Mouse (Mus musculus): ENCODE measurements at regions not wholly inside any gene's neighbourhood (a gene's known extent, or its start where the extent isn't known, plus 50 kb on each side); places are given as distances from the start of the nearest gene placed in this dataset.

DNA sequence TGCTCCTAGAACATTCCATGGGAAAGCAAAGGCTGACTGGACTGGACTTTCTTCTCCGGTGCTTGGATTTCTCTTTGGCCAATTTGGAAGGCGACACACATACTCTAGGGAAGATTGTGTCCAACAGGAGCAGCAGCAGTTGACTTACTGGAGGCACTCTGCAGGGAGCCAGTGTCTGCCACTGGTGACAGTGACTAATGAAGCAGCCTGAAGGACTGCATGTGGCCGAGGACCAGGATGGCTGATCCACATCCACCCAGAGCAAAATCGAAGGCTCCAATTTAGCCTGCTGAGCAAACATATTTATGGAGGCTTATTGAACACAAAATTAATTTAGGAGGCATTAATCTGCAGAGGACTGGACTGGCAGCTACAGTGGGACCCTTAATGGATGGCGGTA, 81.9 kb downstream of the Rpl14 start:
- no peaks in the 10 kb centered on the region; the same call in 1 of the 2 replicates for H3K27me3 ChIP-seq (ENCODE audit: control insufficient read depth, insufficient read depth, low read depth, low read length)
- H3K9ac ChIP-seq (ENCODE audit: low read length): no peak overlapping the region
- H3K27ac ChIP-seq (ENCODE audit: low read length): no peak overlapping the region
- 65% methylated on average over 5 of the region's 5 CpGs for WGBS
- H3K4me2 ChIP-seq (ENCODE audit: low read depth, low read length): no peak overlapping the region
- H3K4me3 ChIP-seq (ENCODE audit: low read length): no peak overlapping the region
- no peaks in the 10 kb centered on the region for H3K36me3 ChIP-seq (ENCODE audit: control insufficient read depth, insufficient read depth, low read length)
- H3K9me3 ChIP-seq (ENCODE audit: control insufficient read depth, low read length): no peaks in the 10 kb centered on the region
- ATAC-seq (ENCODE audit: low read depth): no peak
- no peaks in the 10 kb centered on the region for H3K4me1 ChIP-seq (replicated peaks; ENCODE audit: control insufficient read depth, insufficient read depth, low read length)

DNA sequence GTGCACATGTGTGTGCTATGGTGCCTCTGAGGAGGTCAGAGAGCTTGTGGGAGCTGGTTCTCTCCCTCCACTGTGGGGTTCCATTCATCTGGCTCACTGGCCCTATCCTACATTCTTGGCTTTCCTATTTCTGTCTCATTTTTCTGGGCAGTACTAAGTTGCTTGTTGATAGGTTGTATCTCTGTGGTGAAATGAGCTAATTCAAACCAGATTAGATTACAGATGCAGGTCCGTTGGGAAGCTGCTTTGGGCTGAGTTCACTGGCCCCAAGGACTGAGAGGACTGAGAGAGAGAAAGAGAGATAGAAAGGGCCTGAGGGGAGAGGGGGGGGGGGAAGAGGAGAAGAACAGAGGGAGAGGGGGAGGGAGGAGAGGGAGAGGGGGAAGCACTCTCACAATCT, 83.5 kb downstream of the Rpl14 start:
- Histone ChIP-seq H3K9ac (ENCODE audit: low read length) (no peak overlapping the region), H3K4me2 (ENCODE audit: low read depth, low read length) (no peak overlapping the region), H3K4me1 (replicated peaks; ENCODE audit: control insufficient read depth, insufficient read depth, low read length) (no peaks in the 10 kb centered on the region), H3K27ac (ENCODE audit: low read length) (no peak overlapping the region), H3K36me3 (ENCODE audit: control insufficient read depth, insufficient read depth, low read length) (no peaks in the 10 kb centered on the region), H3K9me3 (ENCODE audit: control insufficient read depth, low read length) (no peaks in the 10 kb centered on the region), H3K27me3 (ENCODE audit: control insufficient read depth, insufficient read depth, low read depth, low read length) (no peaks in the 10 kb centered on the region; the same call in 1 of the 2 replicates), H3K4me3 (ENCODE audit: low read length) (no peak overlapping the region)
- ATAC-seq (ENCODE audit: low read depth): no peak
- WGBS: 30% methylated on average over 1 of the region's 1 CpGs

DNA sequence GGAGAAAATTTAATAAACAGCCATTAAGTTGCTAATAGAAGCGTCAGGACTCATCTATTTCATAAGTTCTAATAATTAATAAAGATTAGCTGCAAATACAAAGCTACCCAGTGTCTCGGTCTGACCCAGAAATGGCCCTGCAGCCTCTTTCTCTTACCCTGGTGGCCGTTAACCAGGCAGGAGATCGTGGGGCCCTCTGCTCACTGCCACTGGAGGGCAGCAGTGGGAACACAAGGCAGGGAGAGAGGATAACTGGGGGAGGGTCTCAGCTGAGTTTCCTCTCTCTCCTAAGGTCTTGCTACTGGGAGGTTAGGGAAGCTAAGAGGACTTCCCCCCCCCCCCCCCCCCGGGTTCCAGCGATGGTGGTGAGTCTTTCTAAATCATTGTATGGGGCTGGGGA, 85.7 kb downstream of the Rpl14 start:
- H3K4me3 ChIP-seq (ENCODE audit: low read length): no peak overlapping the region
- ATAC-seq (ENCODE audit: low read depth): no peak
- H3K4me2 ChIP-seq (ENCODE audit: low read depth, low read length): no peak overlapping the region
- no peaks in the 10 kb centered on the region for H3K4me1 ChIP-seq (replicated peaks; ENCODE audit: control insufficient read depth, insufficient read depth, low read length)
- H3K36me3 ChIP-seq (ENCODE audit: control insufficient read depth, insufficient read depth, low read length): no peaks in the 10 kb centered on the region
- no peaks in the 10 kb centered on the region for H3K9me3 ChIP-seq (ENCODE audit: control insufficient read depth, low read length)
- H3K27ac ChIP-seq (ENCODE audit: low read length): no peak overlapping the region
- 17% methylated on average over 6 of the region's 6 CpGs for WGBS
- H3K9ac ChIP-seq (ENCODE audit: low read length): no peak overlapping the region
- no peaks in the 10 kb centered on the region; the same call in 1 of the 2 replicates for H3K27me3 ChIP-seq (ENCODE audit: control insufficient read depth, insufficient read depth, low read depth, low read length)

DNA sequence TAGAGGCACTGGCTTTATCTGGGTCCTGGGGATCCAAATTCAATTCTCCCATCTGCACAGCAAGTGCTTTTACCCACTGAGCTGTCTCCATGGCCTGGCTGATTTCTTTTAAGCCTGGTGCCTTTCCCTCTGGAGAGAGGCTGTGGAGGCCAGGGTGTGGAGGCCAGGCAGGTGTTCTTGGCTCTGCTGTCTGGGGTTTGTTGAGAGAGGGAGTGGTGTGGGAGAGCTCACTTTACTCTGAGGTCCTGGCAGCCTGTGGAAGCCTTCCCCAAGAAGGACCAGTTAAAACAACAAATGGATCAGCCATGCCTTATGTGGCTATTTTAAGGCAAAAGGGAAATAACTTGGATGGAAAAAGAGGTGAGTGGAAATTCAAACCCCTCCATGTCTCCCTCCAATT, 86.5 kb downstream of the Rpl14 start:
- no peaks in the 10 kb centered on the region for H3K9me3 ChIP-seq (ENCODE audit: control insufficient read depth, low read length)

DNA sequence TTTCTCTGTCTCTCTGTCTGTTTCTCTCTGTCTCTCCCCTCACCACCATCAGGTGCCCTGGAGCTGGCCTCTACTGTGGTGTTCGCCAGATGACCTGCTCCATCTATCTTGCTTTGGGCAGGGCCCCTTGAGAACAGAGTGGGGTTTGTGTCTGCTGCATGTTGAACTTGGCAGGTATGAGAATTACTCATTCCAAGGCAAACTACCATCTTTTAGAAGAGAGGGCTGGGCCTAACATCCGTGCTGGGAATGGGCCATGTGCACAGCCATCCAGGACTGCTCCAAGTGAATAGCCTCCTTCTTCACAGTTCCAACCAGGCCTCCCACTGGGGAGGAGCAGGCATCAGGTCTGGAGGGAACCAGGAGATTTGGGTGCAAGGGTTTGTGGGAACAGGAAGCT, 87.3 kb downstream of the Rpl14 start:
- Histone ChIP-seq H3K36me3 (ENCODE audit: control insufficient read depth, insufficient read depth, low read length) (no peaks in the 10 kb centered on the region), H3K4me2 (ENCODE audit: low read depth, low read length) (no peak overlapping the region), H3K9me3 (ENCODE audit: control insufficient read depth, low read length) (no peaks in the 10 kb centered on the region), H3K27ac (ENCODE audit: low read length) (no peak overlapping the region), H3K27me3 (ENCODE audit: control insufficient read depth, insufficient read depth, low read depth, low read length) (no peaks in the 10 kb centered on the region; the same call in 1 of the 2 replicates), H3K9ac (ENCODE audit: low read length) (no peak overlapping the region), H3K4me1 (replicated peaks; ENCODE audit: control insufficient read depth, insufficient read depth, low read length) (no peaks in the 10 kb centered on the region), H3K4me3 (ENCODE audit: low read length) (no peak overlapping the region)
- WGBS: 54% methylated on average over 2 of the region's 2 CpGs
- ATAC-seq (ENCODE audit: low read depth): peak; percentile 65

More for the DNA sequence above, 86.5 kb downstream of the Rpl14 start:
- Histone ChIP-seq H3K4me2 (ENCODE audit: low read depth, low read length) (no peak overlapping the region), H3K27ac (ENCODE audit: low read length) (no peak overlapping the region), H3K9ac (ENCODE audit: low read length) (no peak overlapping the region), H3K36me3 (ENCODE audit: control insufficient read depth, insufficient read depth, low read length) (no peaks in the 10 kb centered on the region), H3K4me1 (replicated peaks; ENCODE audit: control insufficient read depth, insufficient read depth, low read length) (no peaks in the 10 kb centered on the region), H3K4me3 (ENCODE audit: low read length) (no peak overlapping the region), H3K27me3 (ENCODE audit: control insufficient read depth, insufficient read depth, low read depth, low read length) (no peaks in the 10 kb centered on the region; the same call in 1 of the 2 replicates)
- ATAC-seq (ENCODE audit: low read depth): no peak

DNA sequence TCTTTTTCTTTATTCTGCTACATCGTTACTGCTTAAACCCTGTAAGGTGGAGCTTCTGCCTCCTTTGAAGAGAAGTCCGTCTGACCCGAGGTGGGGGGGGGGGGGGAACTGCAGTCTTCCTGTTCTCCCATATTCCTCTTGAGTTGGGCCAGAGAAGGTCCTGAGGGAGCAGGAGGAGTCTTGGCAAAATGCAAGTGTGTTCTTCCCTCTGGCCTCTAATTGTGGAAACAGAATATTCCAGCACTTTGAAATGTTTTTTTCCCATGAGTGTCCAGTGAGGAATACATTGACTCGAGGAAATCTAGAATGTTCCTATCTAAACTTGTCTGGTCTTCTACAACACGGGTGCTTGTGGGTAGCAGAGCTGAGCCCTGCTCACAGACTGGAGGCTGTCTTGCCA, 90.0 kb downstream of the Rpl14 start:
- Histone ChIP-seq H3K4me1 (replicated peaks; ENCODE audit: control insufficient read depth, insufficient read depth, low read length) (no peaks in the 10 kb centered on the region), H3K36me3 (ENCODE audit: control insufficient read depth, insufficient read depth, low read length) (no peaks in the 10 kb centered on the region), H3K9ac (ENCODE audit: low read length) (no peak overlapping the region), H3K4me2 (ENCODE audit: low read depth, low read length) (no peak overlapping the region), H3K27ac (ENCODE audit: low read length) (no peak overlapping the region), H3K27me3 (ENCODE audit: control insufficient read depth, insufficient read depth, low read depth, low read length) (no peaks in the 10 kb centered on the region), H3K4me3 (ENCODE audit: low read length) (no peak overlapping the region), H3K9me3 (ENCODE audit: control insufficient read depth, low read length) (no peaks in the 10 kb centered on the region)
- 54% methylated on average over 5 of the region's 5 CpGs for WGBS
- no peak for ATAC-seq (ENCODE audit: low read depth)

DNA sequence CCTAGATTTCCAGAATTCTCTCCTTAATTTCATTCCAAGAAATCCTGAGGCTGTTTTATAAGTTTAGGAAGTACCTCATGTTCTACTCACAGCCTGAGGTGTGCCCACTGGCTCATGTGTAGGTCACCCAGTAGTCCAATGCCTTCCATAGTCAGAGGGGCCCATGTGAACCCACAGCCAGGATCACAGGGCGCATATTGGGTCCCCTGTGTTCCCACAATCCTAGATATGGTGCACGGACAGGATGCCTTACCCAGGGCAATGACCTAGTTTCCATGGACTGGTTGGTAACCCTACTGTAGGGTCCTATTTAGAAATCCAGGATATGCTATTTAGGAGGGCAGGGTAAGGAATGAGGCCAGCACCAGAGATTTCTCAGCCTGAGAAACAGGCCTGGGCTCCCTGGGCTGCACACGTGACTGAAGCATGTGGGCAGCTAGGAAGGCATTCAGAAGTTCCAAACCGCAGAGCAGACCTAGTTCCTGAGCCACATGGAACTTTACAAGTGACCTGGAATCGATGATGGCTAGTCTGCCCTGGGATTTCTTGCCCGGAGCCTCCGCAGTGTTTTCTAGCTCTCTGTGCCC, 90.5 kb downstream of the Rpl14 start:
- Histone ChIP-seq H3K36me3 (ENCODE audit: control insufficient read depth, insufficient read depth, low read length) (no peaks in the 10 kb centered on the region), H3K27ac (ENCODE audit: low read length) (no peak overlapping the region), H3K4me1 (replicated peaks; ENCODE audit: control insufficient read depth, insufficient read depth, low read length) (no peaks in the 10 kb centered on the region), H3K9ac (ENCODE audit: low read length) (no peak overlapping the region), H3K9me3 (ENCODE audit: control insufficient read depth, low read length) (no peaks in the 10 kb centered on the region), H3K4me3 (ENCODE audit: low read length) (no peak overlapping the region), H3K27me3 (ENCODE audit: control insufficient read depth, insufficient read depth, low read depth, low read length) (no peaks in the 10 kb centered on the region), H3K4me2 (ENCODE audit: low read depth, low read length) (no peak overlapping the region)
- 82% methylated on average over 7 of the region's 7 CpGs for WGBS
- ATAC-seq (ENCODE audit: low read depth): no peak

DNA sequence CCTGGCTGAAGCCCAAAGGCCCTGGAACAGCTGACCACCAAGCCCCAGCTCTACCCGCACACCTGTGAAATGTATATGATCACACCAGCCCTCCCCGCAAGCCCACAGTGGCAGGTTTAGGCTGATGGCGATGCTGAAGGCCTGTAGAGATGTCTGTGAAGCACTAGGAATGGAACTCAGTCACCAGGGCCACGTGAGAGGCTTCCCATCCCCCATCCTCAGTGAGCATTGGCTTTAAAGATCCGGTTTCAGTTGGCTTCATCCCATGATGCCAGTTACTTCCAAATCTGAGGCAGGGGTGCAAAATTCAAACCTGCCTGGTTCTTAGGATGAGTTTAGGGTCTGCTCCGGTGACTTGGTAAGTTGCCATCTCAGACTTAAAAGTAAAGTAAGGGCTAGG, 91.9 kb downstream of the Rpl14 start:
- no peak overlapping the region for H3K9ac ChIP-seq (ENCODE audit: low read length)
- no peak overlapping the region for H3K27ac ChIP-seq (ENCODE audit: low read length)
- H3K36me3 ChIP-seq (ENCODE audit: control insufficient read depth, insufficient read depth, low read length): no peaks in the 10 kb centered on the region
- no peak overlapping the region for H3K4me2 ChIP-seq (ENCODE audit: low read depth, low read length)
- ATAC-seq (ENCODE audit: low read depth): no peak
- H3K4me3 ChIP-seq (ENCODE audit: low read length): no peak overlapping the region
- H3K4me1 ChIP-seq (replicated peaks; ENCODE audit: control insufficient read depth, insufficient read depth, low read length): no peaks in the 10 kb centered on the region
- WGBS: 49% methylated on average over 6 of the region's 6 CpGs
- H3K9me3 ChIP-seq (ENCODE audit: control insufficient read depth, low read length): no peaks in the 10 kb centered on the region
- H3K27me3 ChIP-seq (ENCODE audit: control insufficient read depth, insufficient read depth, low read depth, low read length): no peaks in the 10 kb centered on the region

DNA sequence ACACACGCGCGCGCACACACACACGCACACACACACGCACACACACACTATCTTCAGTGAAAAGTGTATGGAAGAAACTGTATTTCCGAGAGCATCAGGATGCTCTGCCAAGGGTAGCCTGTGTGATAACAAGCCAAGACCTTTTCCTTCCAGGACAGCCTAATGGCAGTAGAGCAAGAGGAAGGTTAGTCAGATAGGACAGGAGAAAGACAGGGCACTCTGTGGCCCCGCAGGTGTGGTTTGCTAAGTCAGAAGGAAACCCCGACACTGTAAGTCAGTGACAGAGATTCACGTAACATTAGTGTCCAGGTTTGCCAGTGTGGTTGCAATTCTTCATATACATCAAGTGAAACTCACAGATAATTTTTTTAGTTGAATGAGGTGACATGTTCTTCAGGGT, 92.8 kb downstream of the Rpl14 start:
- WGBS: 83% methylated on average over 10 of the region's 10 CpGs
- ATAC-seq (ENCODE audit: low read depth): no peak

DNA sequence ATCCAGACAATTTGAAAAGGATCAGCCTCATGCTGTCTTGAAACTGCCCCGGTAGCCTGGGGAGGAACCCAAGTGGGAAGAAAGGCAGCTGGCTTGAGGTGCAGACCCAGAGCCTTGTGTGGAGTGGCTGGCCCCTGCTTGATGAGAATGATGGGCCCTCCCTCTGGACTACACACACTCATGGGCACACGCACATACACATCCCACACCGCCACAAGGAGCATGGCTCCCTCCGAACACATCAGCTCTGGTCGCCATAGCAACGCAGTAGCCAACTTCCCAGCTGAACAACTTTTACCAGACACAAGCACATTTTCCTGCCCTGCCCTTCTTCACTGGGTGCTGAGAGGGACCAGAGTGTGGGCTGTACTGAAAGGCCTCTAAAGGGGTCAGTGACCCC, 101.2 kb downstream of the Rpl14 start:
- Histone ChIP-seq H3K4me3 (ENCODE audit: low read length) (no peak overlapping the region), H3K9me3 (ENCODE audit: control insufficient read depth, low read length) (no peaks in the 10 kb centered on the region), H3K27me3 (ENCODE audit: control insufficient read depth, insufficient read depth, low read depth, low read length) (peaks cover 6% of the 10 kb centered on the region), H3K36me3 (ENCODE audit: control insufficient read depth, insufficient read depth, low read length) (no peaks in the 10 kb centered on the region), H3K4me1 (replicated peaks; ENCODE audit: control insufficient read depth, insufficient read depth, low read length) (peaks cover 14% of the 10 kb centered on the region; the same call in 1 of the 2 replicates), H3K27ac (ENCODE audit: low read length) (no peak overlapping the region), H3K9ac (ENCODE audit: low read length) (no peak overlapping the region), H3K4me2 (ENCODE audit: low read depth, low read length) (no peak overlapping the region)
- WGBS: 30% methylated on average over 6 of the region's 6 CpGs
- no peak for ATAC-seq (ENCODE audit: low read depth)

More for the DNA sequence above, 92.8 kb downstream of the Rpl14 start:
- H3K4me2 ChIP-seq (ENCODE audit: low read depth, low read length): no peak overlapping the region
- H3K27ac ChIP-seq (ENCODE audit: low read length): no peak overlapping the region
- H3K9me3 ChIP-seq (ENCODE audit: control insufficient read depth, low read length): no peaks in the 10 kb centered on the region
- no peaks in the 10 kb centered on the region for H3K27me3 ChIP-seq (ENCODE audit: control insufficient read depth, insufficient read depth, low read depth, low read length)
- no peak overlapping the region for H3K9ac ChIP-seq (ENCODE audit: low read length)
- no peaks in the 10 kb centered on the region for H3K36me3 ChIP-seq (ENCODE audit: control insufficient read depth, insufficient read depth, low read length)
- no peak overlapping the region for H3K4me3 ChIP-seq (ENCODE audit: low read length)
- H3K4me1 ChIP-seq (replicated peaks; ENCODE audit: control insufficient read depth, insufficient read depth, low read length): no peaks in the 10 kb centered on the region
